Mouse (Mus musculus) E14TG2a.4 (cell line): ENCODE measurements at regions not wholly inside any gene's neighbourhood (a gene's known extent, or its start where the extent isn't known, plus 50 kb on each side); places are given as distances from the start of the nearest gene placed in this dataset.
"Not testable (repeated sequence)": the region's sequence is repeated elsewhere in the genome, so short reads cannot be mapped to it uniquely, and the experiment has no call there.

Source experiments
- H3K27me3 ChIP-seq: 2 replicates; pipeline ENCODE4 v1.6.1; 2014; ENCODE audit warnings: low read length, control low read depth; ENCODE audit not compliant: insufficient read depth
- H3K36me3 ChIP-seq: 2 replicates; pipeline ENCODE4 v1.6.1; 2014; ENCODE audit warnings: low read length, control low read depth; ENCODE audit not compliant: insufficient read depth
- H3K4me1 ChIP-seq: replicated peaks from 2 replicates; pipeline ENCODE4 v1.6.1; 2014; ENCODE audit warnings: low read depth, low read length, control low read depth
- H3K4me3 ChIP-seq: replicated peaks from 2 replicates; pipeline ENCODE4 v1.5.1; 2014; ENCODE audit warnings: mild to moderate bottlenecking, low read length
- H3K9me3 ChIP-seq: 2 replicates; pipeline ENCODE4 v1.6.1; 2014; ENCODE audit warnings: low read length, control low read depth
- CTCF ChIP-seq: conservative IDR thresholded peaks from 2 replicates; pipeline ENCODE4 v1.5.1; 2014; ENCODE audit warnings: low read length
- NANOG ChIP-seq: IDR thresholded peaks from 2 replicates; pipeline ENCODE4 v1.6.1; 2014; ENCODE audit warnings: borderline replicate concordance, low read length, mixed read lengths
- POU5F1 ChIP-seq: IDR thresholded peaks from 2 replicates; pipeline ENCODE4 v1.6.1; 2014; ENCODE audit warnings: low read length, borderline replicate concordance

DNA sequence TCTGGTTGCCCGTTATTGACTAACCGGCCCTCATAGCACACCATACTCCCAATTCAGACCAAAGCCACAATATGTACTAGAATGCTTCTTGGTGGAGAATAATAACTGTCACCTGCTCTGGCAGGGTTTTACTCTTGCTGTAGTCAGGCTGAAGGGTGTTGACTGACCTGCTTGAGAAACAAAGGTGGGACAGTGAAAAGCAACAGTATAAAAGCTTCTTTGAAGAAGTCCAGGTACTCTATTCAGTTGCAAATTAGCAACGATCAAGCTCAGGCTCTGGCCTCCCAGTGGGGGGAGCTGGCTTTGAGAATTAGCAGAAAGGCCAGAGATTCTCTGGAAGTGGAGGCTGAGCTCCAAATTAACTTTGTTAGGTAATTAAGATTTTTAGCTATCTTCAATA, 112.4 kb upstream of the Tac1 start:
- H3K4me3 ChIP-seq, H3K9me3 ChIP-seq, H3K36me3 ChIP-seq, H3K27me3 ChIP-seq: not testable (repeated sequence)
- peak; percentile 79 for TF ChIP-seq NANOG
- peaks cover 24% of the 10 kb centered on the region for H3K4me1 ChIP-seq

DNA sequence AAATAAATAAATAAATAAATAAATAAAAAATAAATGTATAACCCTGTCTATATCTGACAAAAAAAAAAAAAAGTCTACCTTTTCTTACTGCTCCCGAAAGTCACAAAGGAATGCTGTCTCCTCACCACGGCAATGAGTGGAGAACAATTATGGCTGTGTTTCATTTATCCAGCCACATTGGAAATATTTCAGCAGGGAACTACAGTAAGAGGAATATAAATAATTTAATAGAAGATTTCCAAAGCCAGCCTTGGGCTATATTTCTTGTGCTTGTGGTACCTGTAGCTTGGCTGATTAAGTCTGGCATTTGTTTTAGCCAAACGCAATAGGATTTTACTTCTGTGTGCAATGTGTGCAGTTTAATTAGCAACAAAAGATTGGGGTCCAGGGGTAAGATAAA, 98.8 kb upstream of the Tac1 start:
- TF ChIP-seq NANOG (no peak), CTCF (no peak), POU5F1 (no peak)
- Histone ChIP-seq H3K36me3 (no peaks in the 10 kb centered on the region), H3K4me3 (no peak overlapping the region), H3K9me3 (no peaks in the 10 kb centered on the region), H3K27me3 (no peaks in the 10 kb centered on the region), H3K4me1 (no peaks in the 10 kb centered on the region)

DNA sequence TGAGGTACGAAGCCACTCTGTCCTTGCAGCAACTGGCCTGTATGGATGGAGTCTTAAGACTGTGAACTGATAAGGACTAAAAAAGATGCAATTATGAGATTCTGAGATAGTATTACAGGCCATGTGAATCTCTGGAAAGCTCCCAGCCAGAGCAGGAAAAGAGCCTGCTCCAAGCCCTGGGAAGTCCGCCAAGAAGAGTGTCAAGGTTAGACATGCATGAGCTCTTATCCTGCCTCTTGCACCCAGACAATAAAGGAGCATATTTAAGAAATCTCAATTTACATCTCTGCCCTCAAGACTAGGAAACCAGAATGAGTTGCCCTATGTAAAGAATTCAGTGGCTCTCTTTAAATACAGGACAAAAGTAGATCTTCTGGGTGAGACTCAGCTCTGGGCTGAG, 90.8 kb upstream of the Tac1 start:
- H3K9me3 ChIP-seq = no peaks in the 10 kb centered on the region
- H3K4me1 ChIP-seq = no peaks in the 10 kb centered on the region
- no peak for TF ChIP-seq POU5F1
- TF ChIP-seq NANOG = no peak
- no peak for TF ChIP-seq CTCF
- no peaks in the 10 kb centered on the region for H3K27me3 ChIP-seq
- no peak overlapping the region for H3K4me3 ChIP-seq
- no peaks in the 10 kb centered on the region for H3K36me3 ChIP-seq

DNA sequence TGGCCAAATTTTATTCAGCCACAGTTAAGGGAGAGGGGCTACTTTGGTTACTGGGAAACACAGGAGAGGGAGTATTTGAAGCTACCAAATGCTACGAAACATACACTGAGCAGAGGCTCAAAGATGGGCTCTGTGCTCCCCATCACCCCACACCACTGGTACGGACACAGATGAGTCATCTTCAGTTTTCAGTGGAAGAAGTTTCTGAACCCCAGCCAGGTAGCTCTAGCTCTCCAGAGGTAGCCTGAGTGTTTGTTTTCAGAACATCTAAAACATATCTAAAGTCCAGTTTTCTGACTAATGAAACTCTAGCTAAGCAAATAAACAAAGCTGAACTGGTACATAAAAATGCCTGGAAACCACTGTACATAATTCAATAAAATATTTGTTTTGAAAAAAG, 90.3 kb upstream of the Tac1 start:
- no peaks in the 10 kb centered on the region for H3K36me3 ChIP-seq
- no peaks in the 10 kb centered on the region for H3K9me3 ChIP-seq
- TF ChIP-seq NANOG = no peak
- no peak overlapping the region for H3K4me3 ChIP-seq
- no peaks in the 10 kb centered on the region for H3K4me1 ChIP-seq
- no peaks in the 10 kb centered on the region for H3K27me3 ChIP-seq

DNA sequence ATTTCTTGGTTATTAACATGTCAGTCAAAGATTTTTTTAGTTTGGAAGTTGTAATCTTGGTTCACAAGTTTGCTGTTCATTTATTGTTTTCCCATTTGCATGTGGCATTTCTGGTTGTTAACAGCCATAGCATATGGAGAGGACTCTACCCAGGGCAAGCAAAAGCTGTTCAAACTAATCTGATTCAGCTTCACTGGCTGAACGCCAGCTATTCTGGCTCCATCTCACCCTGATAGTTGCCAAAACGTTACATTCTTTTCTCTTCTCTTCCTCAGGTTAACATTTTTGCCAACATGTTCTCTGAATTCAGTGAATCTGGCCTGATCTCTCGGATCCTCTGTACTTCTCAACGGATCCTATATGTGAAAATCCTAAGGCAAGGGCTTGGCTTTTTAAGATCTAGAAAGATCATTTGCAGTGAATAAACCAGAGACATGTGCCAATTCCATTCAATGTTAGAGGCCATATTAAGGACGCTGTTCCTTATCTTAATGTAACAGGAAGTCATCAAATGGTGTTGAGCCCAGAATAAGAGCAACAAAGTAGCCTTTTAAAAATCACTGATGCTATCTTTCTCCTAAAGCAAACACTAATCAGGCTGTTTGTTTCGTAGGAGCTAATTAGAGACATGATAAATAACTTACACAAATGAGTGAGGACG, 82.2 kb upstream of the Tac1 start:
- H3K27me3 ChIP-seq = no peaks in the 10 kb centered on the region
- TF ChIP-seq NANOG (no peak), CTCF (no peak), POU5F1 (no peak)
- H3K36me3 ChIP-seq = no peaks in the 10 kb centered on the region
- H3K4me1 ChIP-seq = no peaks in the 10 kb centered on the region
- H3K4me3 ChIP-seq = no peak overlapping the region
- H3K9me3 ChIP-seq = no peaks in the 10 kb centered on the region

DNA sequence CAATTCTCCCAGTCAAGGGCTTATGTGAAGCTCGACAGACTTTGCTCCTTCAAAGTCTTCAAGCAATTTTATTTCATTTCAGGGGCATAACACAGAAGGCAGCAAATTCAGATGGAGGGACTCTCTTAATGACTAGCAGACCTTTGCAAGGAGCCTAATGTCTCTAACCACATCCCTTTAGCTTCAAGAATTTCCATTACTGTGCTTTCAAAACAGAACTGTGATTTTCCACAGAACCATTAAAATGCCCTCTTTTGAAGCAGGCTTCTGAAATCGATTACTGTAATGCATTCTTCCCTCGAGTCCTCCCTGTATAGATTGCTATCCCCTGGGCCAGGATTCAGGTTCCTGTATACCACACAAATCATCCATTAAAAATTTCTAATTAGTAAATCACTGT, 80.9 kb upstream of the Tac1 start:
- H3K36me3 ChIP-seq = no peaks in the 10 kb centered on the region
- no peak overlapping the region for H3K4me3 ChIP-seq
- TF ChIP-seq NANOG = no peak
- no peak for TF ChIP-seq POU5F1
- no peak for TF ChIP-seq CTCF
- H3K4me1 ChIP-seq = no peaks in the 10 kb centered on the region
- no peaks in the 10 kb centered on the region for H3K27me3 ChIP-seq
- H3K9me3 ChIP-seq = no peaks in the 10 kb centered on the region

DNA sequence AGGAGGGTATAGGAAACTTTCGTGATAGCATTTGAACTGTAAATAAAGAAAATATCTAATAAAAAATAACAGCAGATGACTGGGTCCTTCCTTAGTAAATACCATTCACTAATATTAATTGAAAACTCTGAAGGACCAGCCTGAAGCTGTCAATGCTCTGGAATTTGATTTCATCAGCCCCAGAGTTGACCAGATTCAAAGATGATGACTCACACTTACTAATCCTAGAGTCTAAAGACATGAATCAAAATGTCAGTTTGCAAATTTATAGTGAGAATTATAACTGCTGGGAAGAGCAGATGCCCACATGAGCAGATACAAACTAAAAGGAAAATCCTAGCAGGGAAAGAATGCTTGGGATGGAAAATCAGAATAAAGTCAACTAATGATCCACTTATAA, 77.8 kb upstream of the Tac1 start:
- Histone ChIP-seq H3K36me3 (no peaks in the 10 kb centered on the region), H3K4me1 (no peaks in the 10 kb centered on the region), H3K4me3 (no peak overlapping the region), H3K27me3 (no peaks in the 10 kb centered on the region), H3K9me3 (no peaks in the 10 kb centered on the region)
- TF ChIP-seq CTCF = no peak
- TF ChIP-seq NANOG = no peak
- TF ChIP-seq POU5F1 = no peak

DNA sequence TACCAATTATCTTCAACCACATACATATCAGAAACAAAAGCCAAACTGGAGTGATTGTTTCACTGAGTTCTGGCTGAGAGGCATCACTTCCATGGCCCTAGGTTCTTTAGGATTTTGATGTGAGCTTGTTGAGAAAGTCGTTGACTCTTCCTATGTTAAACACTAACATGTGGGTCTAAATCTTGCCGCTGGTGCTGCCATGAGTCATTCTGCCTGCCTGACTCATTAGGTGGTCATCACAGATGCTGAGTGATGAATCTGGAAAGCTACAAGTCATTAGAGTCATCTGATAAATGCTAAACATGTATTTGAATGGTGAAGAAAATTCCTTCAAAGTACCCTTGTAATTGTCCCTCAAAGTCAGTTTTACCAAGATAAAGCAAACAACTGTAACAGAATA, 60.4 kb upstream of the Tac1 start:
- Histone ChIP-seq H3K36me3 (no peaks in the 10 kb centered on the region), H3K27me3 (no peaks in the 10 kb centered on the region), H3K4me1 (no peaks in the 10 kb centered on the region), H3K9me3 (no peaks in the 10 kb centered on the region), H3K4me3 (no peak overlapping the region)
- TF ChIP-seq CTCF = no peak
- TF ChIP-seq POU5F1 = no peak
- TF ChIP-seq NANOG = no peak

DNA sequence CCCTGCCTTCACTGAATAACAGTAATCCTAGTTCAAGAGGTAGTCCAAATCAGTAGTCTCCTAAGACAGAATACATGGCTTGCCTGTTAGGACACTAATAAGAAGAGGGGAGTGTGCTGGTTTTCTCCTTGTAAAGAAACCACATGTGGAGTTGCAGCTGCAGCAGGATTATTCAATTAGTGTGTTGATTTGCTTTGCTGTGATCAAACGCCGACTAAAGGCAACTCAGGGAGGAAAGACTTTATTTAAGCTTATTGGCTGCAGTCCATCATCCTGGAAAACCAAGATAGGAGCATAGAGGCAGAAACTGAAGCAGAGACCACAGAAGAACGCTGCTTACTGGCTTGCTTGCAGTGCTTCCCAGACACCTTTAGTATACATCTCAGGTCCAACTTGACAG, 57.9 kb upstream of the Tac1 start:
- no peak for TF ChIP-seq CTCF
- no peak for TF ChIP-seq POU5F1
- no peak for TF ChIP-seq NANOG
- Histone ChIP-seq H3K9me3 (no peaks in the 10 kb centered on the region), H3K27me3 (no peaks in the 10 kb centered on the region), H3K4me1 (no peaks in the 10 kb centered on the region), H3K36me3 (no peaks in the 10 kb centered on the region), H3K4me3 (no peak overlapping the region)
